In the genomic region with DNA sequence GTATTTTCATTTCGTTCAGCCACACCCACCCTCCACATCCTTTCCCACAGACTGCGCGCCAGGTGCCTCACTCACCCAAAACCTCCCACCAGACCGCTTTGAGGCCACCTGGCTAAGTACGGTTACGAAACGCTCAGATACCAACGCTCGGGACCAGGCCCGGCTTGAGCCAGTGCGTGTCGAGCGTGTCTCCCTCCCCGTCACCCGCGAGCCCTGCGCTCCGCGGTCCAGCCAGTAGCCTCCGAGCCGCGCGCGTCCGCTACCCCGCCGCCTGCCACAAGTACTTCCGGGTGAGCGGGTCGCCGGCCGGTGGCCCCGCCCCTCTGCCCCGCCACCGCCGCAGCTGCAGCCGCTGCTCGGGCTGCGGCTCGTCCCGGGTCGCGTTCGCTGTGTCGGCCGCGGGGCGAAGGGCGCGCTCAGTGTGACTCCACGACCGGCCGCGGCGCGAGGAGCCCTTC, we compare ENCODE assay signal across 8 mouse cellular contexts. TPM values are rescaled to one million over a fixed set of nuclear protein-coding genes. Genes with fewer than 3 reads are reported as not detected.
DNase-seq lines count a peak whose midpoint lies in the region; ATAC-seq and TF ChIP-seq lines count a peak whose summit lies in the region.

No protein-coding gene starts in this region.

- H3K36me3 ChIP-seq in C2C12 (ENCODE audit: control insufficient read depth, insufficient read depth) = peaks cover 5% of the 10 kb centered on the region
- no peaks in the 10 kb centered on the region; the same call in 1 of the 2 replicates for H3K36me3 ChIP-seq in heart, embryonic 11.5 days (ENCODE audit: control insufficient read depth, insufficient read depth, low read length)
- H3K36me3 ChIP-seq in kidney, embryonic 16.5 days (ENCODE audit: insufficient read depth, low read length) = no peaks in the 10 kb centered on the region
- 0 out of 2 replicates have a peak, but pooled peaks cover 3% of the 10 kb centered on the region for H3K36me3 ChIP-seq in liver, embryonic 13.5 days
- no peaks in the 10 kb centered on the region for H3K36me3 ChIP-seq in stomach, embryonic 16.5 days (ENCODE audit: control insufficient read depth, insufficient read depth, low read length)

- peak overlapping the region; percentile 61 for H3K4me3 ChIP-seq in C2C12 (ENCODE audit: insufficient read depth, poor library complexity, severe bottlenecking)
- peak overlapping the region; percentile 82 for H3K4me3 ChIP-seq in bone marrow macrophage, adult 2 months (ENCODE audit: insufficient read depth, low read length)
- H3K4me3 ChIP-seq in embryonic fibroblast, embryonic 13.5 days (ENCODE audit: insufficient read depth, low read length) = peak overlapping the region; percentile 70
- peak overlapping the region; percentile 99 for H3K4me3 ChIP-seq in heart, embryonic 11.5 days (ENCODE audit: low read depth, low read length)
- peak overlapping the region; percentile 94 for H3K4me3 ChIP-seq in kidney, embryonic 16.5 days (ENCODE audit: low read length)
- H3K4me3 ChIP-seq in liver, embryonic 13.5 days (replicated peaks) = peak overlapping the region; percentile 99
- H3K4me3 ChIP-seq in stomach, embryonic 16.5 days (replicated peaks; ENCODE audit: low read length) = peak overlapping the region; percentile 97

- H3K27ac ChIP-seq in bone marrow macrophage, adult 2 months (ENCODE audit: insufficient read depth, low read depth, low read length) = peak overlapping the region; percentile 53
- H3K27ac ChIP-seq in embryonic fibroblast, embryonic 13.5 days (ENCODE audit: insufficient read depth, low read length) = peak overlapping the region; percentile 93; the same call in 1 of the 2 replicates
- peak overlapping the region; percentile 86 for H3K27ac ChIP-seq in heart, embryonic 11.5 days (ENCODE audit: low read depth, low read length)
- H3K27ac ChIP-seq in kidney, embryonic 16.5 days (ENCODE audit: low read length) = peak overlapping the region; percentile 81
- peak overlapping the region; percentile 89 for H3K27ac ChIP-seq in liver, embryonic 13.5 days
- peak overlapping the region; percentile 80 for H3K27ac ChIP-seq in stomach, embryonic 16.5 days (ENCODE audit: low read length)

- under 1% methylated on average over 53 of the region's 56 CpGs for WGBS in heart, embryonic 11.5 days (ENCODE audit: insufficient replicate concordance)
- WGBS in kidney, embryonic 16.5 days = under 1% methylated on average over 56 of the region's 56 CpGs
- WGBS in liver, embryonic 13.5 days (ENCODE audit: insufficient replicate concordance) = under 1% methylated on average over 56 of the region's 56 CpGs
- under 1% methylated on average over 56 of the region's 56 CpGs for WGBS in stomach, embryonic 16.5 days

- DNase-seq in liver, embryonic 13.5 days = peak; percentile 79
- DNase-seq in natural killer cell, adult 2 months (ENCODE audit: low spot score in 2 of 2) = peak; percentile 78 to 81

- peaks cover 24% of the 10 kb centered on the region for H3K79me2 ChIP-seq in C2C12 (ENCODE audit: control insufficient read depth, insufficient read depth)

- H3K27me3 ChIP-seq in C2C12 (ENCODE audit: control insufficient read depth, insufficient read depth, insufficient read length) = no peaks in the 10 kb centered on the region
- no peaks in the 10 kb centered on the region for H3K27me3 ChIP-seq in heart, embryonic 11.5 days (ENCODE audit: control insufficient read depth, insufficient read depth, low read length)
- no peaks in the 10 kb centered on the region for H3K27me3 ChIP-seq in kidney, embryonic 16.5 days (ENCODE audit: insufficient read depth, low read length)
- H3K27me3 ChIP-seq in liver, embryonic 13.5 days = no peaks in the 10 kb centered on the region
- no peaks in the 10 kb centered on the region for H3K27me3 ChIP-seq in stomach, embryonic 16.5 days (ENCODE audit: control insufficient read depth, insufficient read depth, low read length)

- peaks cover 20% of the 10 kb centered on the region for H3K4me1 ChIP-seq in bone marrow macrophage, adult 2 months (ENCODE audit: control insufficient read depth, insufficient read depth, low read length)
- 0 out of 2 replicates have a peak, but pooled peaks cover 2% of the 10 kb centered on the region for H3K4me1 ChIP-seq in embryonic fibroblast, embryonic 13.5 days (ENCODE audit: control insufficient read depth, insufficient read depth, low read length)
- peaks cover 25% of the 10 kb centered on the region for H3K4me1 ChIP-seq in heart, embryonic 11.5 days (ENCODE audit: control insufficient read depth, insufficient read depth, low read length)
- peaks cover 15% of the 10 kb centered on the region for H3K4me1 ChIP-seq in kidney, embryonic 16.5 days (ENCODE audit: insufficient read depth, low read length)
- peaks cover 48% of the 10 kb centered on the region for H3K4me1 ChIP-seq in liver, embryonic 13.5 days (replicated peaks)
- H3K4me1 ChIP-seq in stomach, embryonic 16.5 days (ENCODE audit: control insufficient read depth, insufficient read depth, low read length) = peaks cover 16% of the 10 kb centered on the region

- peak; percentile 91 for ATAC-seq in heart, embryonic 11.5 days (replicated peaks; ENCODE audit: insufficient number of reproducible peaks, low FRiP score, low TSS enrichment)
- ATAC-seq in kidney, embryonic 16.5 days (ENCODE audit: low FRiP score, low TSS enrichment) = peak; percentile 94
- peak; percentile 91 for ATAC-seq in liver, embryonic 13.5 days (ENCODE audit: low read depth)
- peak; percentile 91 for ATAC-seq in stomach, embryonic 16.5 days (ENCODE audit: insufficient read depth, low FRiP score)

- no peaks in the 10 kb centered on the region for H3K9me3 ChIP-seq in heart, embryonic 11.5 days (replicated peaks; ENCODE audit: control insufficient read depth, low read length)
- H3K9me3 ChIP-seq in kidney, embryonic 16.5 days (ENCODE audit: low read length) = no peaks in the 10 kb centered on the region
- H3K9me3 ChIP-seq in liver, embryonic 13.5 days (replicated peaks) = no peaks in the 10 kb centered on the region
- H3K9me3 ChIP-seq in stomach, embryonic 16.5 days (replicated peaks; ENCODE audit: control insufficient read depth, low read length) = no peaks in the 10 kb centered on the region

- peak overlapping the region; percentile 94 for H3K9ac ChIP-seq in heart, embryonic 11.5 days (ENCODE audit: low read depth, low read length)
- H3K9ac ChIP-seq in kidney, embryonic 16.5 days (replicated peaks; ENCODE audit: low read length) = peak overlapping the region; percentile 85
- H3K9ac ChIP-seq in liver, embryonic 13.5 days = peak overlapping the region; percentile 93
- H3K9ac ChIP-seq in stomach, embryonic 16.5 days (ENCODE audit: low read length) = peak overlapping the region; percentile 90

- H3ac ChIP-seq in C2C12 (ENCODE audit: control insufficient read depth, insufficient read length, low read depth) = peak overlapping the region; percentile 81

- no peak for TF ChIP-seq CTCF in C2C12 (IDR thresholded peaks at IDR 0.05; ENCODE audit: control insufficient read depth, insufficient read depth, insufficient read length)
- no peak for TF ChIP-seq CTCF in bone marrow macrophage, adult 2 months (IDR thresholded peaks at IDR 0.05; ENCODE audit: low read depth, low read length)
- no peak for TF ChIP-seq CTCF in embryonic fibroblast, embryonic 13.5 days (IDR thresholded peaks at IDR 0.05; ENCODE audit: borderline replicate concordance, insufficient read depth, low read length)

- TF ChIP-seq POLR2A in bone marrow macrophage, adult 2 months (IDR thresholded peaks at IDR 0.05; ENCODE audit: borderline replicate concordance, low read depth, low read length) = no peak
- peak; percentile 90 for TF ChIP-seq POLR2A in embryonic fibroblast, embryonic 13.5 days (IDR thresholded peaks at IDR 0.05; ENCODE audit: low read depth, low read length)

- peaks cover 12% of the 10 kb centered on the region for H3K79me3 ChIP-seq in C2C12 (ENCODE audit: low read depth)

- H3K4me2 ChIP-seq in heart, embryonic 11.5 days = peak overlapping the region; percentile 86
- peak overlapping the region; percentile 54 for H3K4me2 ChIP-seq in kidney, embryonic 16.5 days (replicated peaks; ENCODE audit: low read depth, low read length)
- H3K4me2 ChIP-seq in liver, embryonic 13.5 days = peak overlapping the region; percentile 96
- H3K4me2 ChIP-seq in stomach, embryonic 16.5 days (ENCODE audit: low read depth, low read length) = peak overlapping the region; percentile 82

TF ChIP-seq in C2C12, 6 proteins besides CTCF, POLR2A, EP300 and RAD21:
- no peak for TF ChIP-seq FOSL1 (IDR thresholded peaks at IDR 0.05; ENCODE audit: insufficient read depth, low read length, poor library complexity, severe bottlenecking)
- no peak for TF ChIP-seq MYOG (IDR thresholded peaks at IDR 0.05; ENCODE audit: control insufficient read depth, extremely low read depth, insufficient read length)
- TF ChIP-seq CEBPB (IDR thresholded peaks at IDR 0.05; ENCODE audit: low read depth) = no peak
- TF ChIP-seq MYOD1 (IDR thresholded peaks at IDR 0.05; ENCODE audit: control insufficient read depth, insufficient read length, low read depth) = no peak
- TF ChIP-seq MAX (IDR thresholded peaks at IDR 0.05) = no peak
- no peak for TF ChIP-seq USF1 (IDR thresholded peaks at IDR 0.05; ENCODE audit: low read depth)
TF ChIP-seq in C2C12: peak in this region for 0.

RNA-seq across cellular contexts. Expression of gene Lrrfip2, which starts 0.4 kb away (rescaled TPM):
- polyA plus RNA-seq in C2C12 (2012; fragmentation: generic; extraction: Trizol) = 29.4 TPM
- polyA plus RNA-seq in bone marrow macrophage, adult 2 months (2012; ENCODE audit: insufficient read depth, insufficient read length, missing spikeins) = 67.7 and 71.5 TPM in 2 replicates
- 39.2 and 41.3 TPM in 2 replicates for polyA plus RNA-seq in embryonic fibroblast, embryonic 13.5 days (2011; ENCODE audit: insufficient read length, low read depth, missing spikeins)
- polyA plus RNA-seq in heart, embryonic 11.5 days (2014; fragmentation: Nextera tagmentation; extraction: Ambion mirVana) = 51.9 and 55.6 TPM in 2 replicates
- 37.8 and 38.2 TPM in 2 replicates for polyA plus RNA-seq in kidney, embryonic 16.5 days (2015; fragmentation: Nextera tagmentation; extraction: Ambion mirVana)
- polyA plus RNA-seq in liver, embryonic 13.5 days (2015; fragmentation: Nextera tagmentation; extraction: Ambion mirVana) = 20.8 and 25.2 TPM in 2 replicates
- polyA plus RNA-seq in stomach, embryonic 16.5 days (2015; fragmentation: Nextera tagmentation; extraction: Ambion mirVana) = 31.9 and 34.9 TPM in 2 replicates

Comparison
In these comparisons a context has a peak if more than half of its experiments do, and no peak if none do; other contexts are left out.
1. Peak in every context shown above with its lines: DNase-seq, ATAC-seq, H3K4me3 ChIP-seq and H3K27ac ChIP-seq.